Mouse (Mus musculus): Measurements from ENCODE around the gene Rpl7a. TPM values are rescaled to one million over a fixed set of nuclear protein-coding genes. Genes with fewer than 3 reads are reported as not detected.
A peak's percentile ranks its signal among the peaks of the same experiment; 100 is the strongest.

Gene Rpl7a
- polyA plus RNA-seq, 1 experiment, result 948 TPM

- WGBS, result 67% methylated on average over 6 of the region's 6 CpGs
- Histone ChIP-seq H3K36me3 (ENCODE audit: control insufficient read depth, insufficient read depth, low read length) (peaks cover 2% of the 10 kb centered on the region), H3K4me3 (ENCODE audit: insufficient read depth, low read depth, low read length) (no peak overlapping the region), H3K27me3 (replicated peaks; ENCODE audit: control insufficient read depth, insufficient read depth, low read length) (no peaks in the 10 kb centered on the region), H3K4me1 (ENCODE audit: control insufficient read depth, insufficient read depth, low read length) (peaks cover 31% of the 10 kb centered on the region), H3K27ac (ENCODE audit: insufficient read depth, low read depth, low read length) (no peak overlapping the region)
- peak; percentile 66 for DNase-seq
- TF ChIP-seq CTCF (conservative IDR thresholded peaks at IDR 0.05; ENCODE audit: insufficient read depth, insufficient read length, low read depth, low read length), result no peak
- TF ChIP-seq POLR2A (IDR thresholded peaks at IDR 0.05; ENCODE audit: low read depth, low read length), result no peak
Measured at GRCm38 (mm10) chr2:26927745-26928476, 17.3 kb downstream of the Rpl7a start.

GRCm38 (mm10) chr2:26930390-26930789 is 19.8 kb downstream of the Rpl7a start:
- WGBS, result 17% methylated on average over 1 of the region's 1 CpGs
- Histone ChIP-seq H3K4me1 (ENCODE audit: control insufficient read depth, insufficient read depth, low read length) (peaks cover 35% of the 10 kb centered on the region), H3K4me3 (ENCODE audit: insufficient read depth, low read depth, low read length) (no peak overlapping the region), H3K27ac (ENCODE audit: insufficient read depth, low read depth, low read length) (no peak overlapping the region), H3K27me3 (replicated peaks; ENCODE audit: control insufficient read depth, insufficient read depth, low read length) (no peaks in the 10 kb centered on the region), H3K36me3 (ENCODE audit: control insufficient read depth, insufficient read depth, low read length) (no peaks in the 10 kb centered on the region)
- peak; percentile 77 for DNase-seq
- peak; percentile 63 for TF ChIP-seq CTCF (conservative IDR thresholded peaks at IDR 0.05; ENCODE audit: insufficient read depth, insufficient read length, low read depth, low read length)
- no peak for TF ChIP-seq POLR2A (IDR thresholded peaks at IDR 0.05; ENCODE audit: low read depth, low read length)

- peak overlapping the region; percentile 88 for H3K4me3 ChIP-seq (ENCODE audit: insufficient read depth, low read depth, low read length)
- H3K36me3 ChIP-seq (ENCODE audit: control insufficient read depth, insufficient read depth, low read length), result no peaks in the 10 kb centered on the region
- H3K4me1 ChIP-seq (ENCODE audit: control insufficient read depth, insufficient read depth, low read length), result peaks cover 32% of the 10 kb centered on the region
- H3K27me3 ChIP-seq (replicated peaks; ENCODE audit: control insufficient read depth, insufficient read depth, low read length), result no peaks in the 10 kb centered on the region
- no peak for TF ChIP-seq POLR2A (IDR thresholded peaks at IDR 0.05; ENCODE audit: low read depth, low read length)
- no peak for TF ChIP-seq CTCF (conservative IDR thresholded peaks at IDR 0.05; ENCODE audit: insufficient read depth, insufficient read length, low read depth, low read length)
- peak; percentile 76 for DNase-seq
- peak overlapping the region; percentile 84 for H3K27ac ChIP-seq (ENCODE audit: insufficient read depth, low read depth, low read length)
- WGBS, result under 1% methylated on average over 49 of the region's 49 CpGs
Measured at GRCm38 (mm10) chr2:26932473-26933303, 22.1 kb downstream of the Rpl7a start.

GRCm38 (mm10) chr2:26933304-26934055 is 22.9 kb downstream of the Rpl7a start, which contains the start of the genes Surf4 and Stkld1:
Gene Surf4 (minus strand): TSS chr2:26933928.
Gene Stkld1 (plus strand): TSS chr2:26934047.
- peak; percentile 98 for DNase-seq
- Histone ChIP-seq H3K4me3 (ENCODE audit: insufficient read depth, low read depth, low read length) (peak within 1 kb of the TSS; percentile 88), H3K27ac (ENCODE audit: insufficient read depth, low read depth, low read length) (peak within 1 kb of the TSS; percentile 84), H3K36me3 (ENCODE audit: control insufficient read depth, insufficient read depth, low read length) (no peaks in the 10 kb centered on the region), H3K27me3 (replicated peaks; ENCODE audit: control insufficient read depth, insufficient read depth, low read length) (no peaks in the 10 kb centered on the region), H3K4me1 (ENCODE audit: control insufficient read depth, insufficient read depth, low read length) (peaks cover 26% of the 10 kb centered on the region)
- under 1% methylated on average over 69 of the region's 70 CpGs for WGBS
- TF ChIP-seq POLR2A (IDR thresholded peaks at IDR 0.05; ENCODE audit: low read depth, low read length), result peak; percentile 64
- TF ChIP-seq CTCF (conservative IDR thresholded peaks at IDR 0.05; ENCODE audit: insufficient read depth, insufficient read length, low read depth, low read length), result no peak

GRCm38 (mm10) chr2:26935286-26935685 is 24.7 kb downstream of the Rpl7a start:
- TF ChIP-seq POLR2A (IDR thresholded peaks at IDR 0.05; ENCODE audit: low read depth, low read length), result no peak
- TF ChIP-seq CTCF (conservative IDR thresholded peaks at IDR 0.05; ENCODE audit: insufficient read depth, insufficient read length, low read depth, low read length), result no peak
- Histone ChIP-seq H3K36me3 (ENCODE audit: control insufficient read depth, insufficient read depth, low read length) (no peaks in the 10 kb centered on the region), H3K4me1 (ENCODE audit: control insufficient read depth, insufficient read depth, low read length) (peaks cover 18% of the 10 kb centered on the region), H3K4me3 (ENCODE audit: insufficient read depth, low read depth, low read length) (no peak overlapping the region), H3K27me3 (replicated peaks; ENCODE audit: control insufficient read depth, insufficient read depth, low read length) (no peaks in the 10 kb centered on the region), H3K27ac (ENCODE audit: insufficient read depth, low read depth, low read length) (no peak overlapping the region)
- no peak for DNase-seq
- 85% methylated on average over 2 of the region's 2 CpGs for WGBS

GRCm38 (mm10) chr2:26936425-26936824 is 25.9 kb downstream of the Rpl7a start:
- 44% methylated on average over 1 of the region's 1 CpGs for WGBS
- TF ChIP-seq POLR2A (IDR thresholded peaks at IDR 0.05; ENCODE audit: low read depth, low read length) (no peak), CTCF (conservative IDR thresholded peaks at IDR 0.05; ENCODE audit: insufficient read depth, insufficient read length, low read depth, low read length) (no peak)
- Histone ChIP-seq H3K4me3 (ENCODE audit: insufficient read depth, low read depth, low read length) (no peak overlapping the region), H3K27me3 (replicated peaks; ENCODE audit: control insufficient read depth, insufficient read depth, low read length) (no peaks in the 10 kb centered on the region), H3K36me3 (ENCODE audit: control insufficient read depth, insufficient read depth, low read length) (no peaks in the 10 kb centered on the region), H3K27ac (ENCODE audit: insufficient read depth, low read depth, low read length) (no peak overlapping the region), H3K4me1 (ENCODE audit: control insufficient read depth, insufficient read depth, low read length) (peaks cover 8% of the 10 kb centered on the region)
- DNase-seq, result no peak
